Mouse (Mus musculus) myocyte (in vitro differentiated cells): ENCODE data around the gene Gsta2.
"Not testable (repeated sequence)": the region's sequence is repeated elsewhere in the genome, so short reads cannot be mapped to it uniquely, and the experiment has no call there.

Source experiments
- POLR2A ChIP-seq: IDR thresholded peaks from one replicate; pipeline ENCODE4 v1.6.1; 2011; ENCODE audit warnings: low read depth, mild to moderate bottlenecking, control low read depth, moderate library complexity; ENCODE audit not compliant: insufficient read length
- TCF12 ChIP-seq: IDR thresholded peaks from one replicate; pipeline ENCODE4 v1.6.1; 2011; ENCODE audit warnings: mild to moderate bottlenecking, control low read depth; ENCODE audit not compliant: poor library complexity, insufficient read depth, severe bottlenecking

- not testable (repeated sequence) for TF ChIP-seq POLR2A, TCF12
These were observed 7.2 kb downstream of the Gsta2 start for GRCm38 (mm10) chr9:78348206-78349004.
